Mouse (Mus musculus) heart, adult 11 months (tissue): ENCODE measurements at regions not wholly inside any gene's neighbourhood (a gene's known extent, or its start where the extent isn't known, plus 50 kb on each side); places are given as distances from the start of the nearest gene placed in this dataset.

Experiments
- DNase-seq: peaks from one replicate; pipeline ENCODE4 v3.0.0; 2022

DNA sequence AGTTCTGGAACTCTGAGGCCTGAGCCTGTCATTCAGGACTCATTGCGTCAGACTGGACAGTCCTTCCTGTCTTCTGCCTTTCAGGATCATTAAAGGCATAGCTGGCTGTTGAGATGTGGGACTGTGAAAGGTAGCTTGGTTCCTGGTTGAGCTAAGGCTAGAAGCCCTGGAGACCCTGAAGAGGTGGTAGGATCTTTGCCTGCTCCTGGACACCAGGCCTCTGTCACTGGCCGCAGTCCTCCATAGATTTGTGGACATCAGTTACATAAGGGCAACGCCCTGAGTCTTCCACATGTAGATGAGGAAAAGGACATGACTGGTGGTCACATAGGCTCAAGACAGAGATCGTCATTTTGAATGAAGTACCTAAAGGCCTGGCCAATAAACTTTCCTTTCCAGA is 127.9 kb downstream of the Opa1 start:
- DNase-seq: peak; percentile 70

DNA sequence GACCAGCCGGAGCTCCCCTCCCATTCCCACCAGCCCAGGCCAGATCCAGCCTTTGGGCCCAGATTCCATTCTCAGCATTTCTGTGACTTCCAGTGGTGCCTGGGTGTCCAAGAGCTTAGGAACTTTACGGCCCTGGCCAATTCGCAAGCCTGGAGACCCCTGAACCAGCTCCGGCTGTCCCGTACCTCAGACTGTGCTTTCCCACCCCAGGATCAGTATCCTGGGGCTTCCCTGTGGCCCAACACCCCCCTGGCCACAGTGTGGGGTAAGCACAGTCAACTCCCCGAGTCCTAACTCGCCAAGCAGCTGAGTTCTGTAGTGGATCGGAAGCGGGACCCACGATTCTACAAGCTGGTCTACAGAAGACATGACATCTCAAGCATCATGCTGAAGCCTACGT is 128.5 kb downstream of the Opa1 start:
- DNase-seq: peak; percentile 78

DNA sequence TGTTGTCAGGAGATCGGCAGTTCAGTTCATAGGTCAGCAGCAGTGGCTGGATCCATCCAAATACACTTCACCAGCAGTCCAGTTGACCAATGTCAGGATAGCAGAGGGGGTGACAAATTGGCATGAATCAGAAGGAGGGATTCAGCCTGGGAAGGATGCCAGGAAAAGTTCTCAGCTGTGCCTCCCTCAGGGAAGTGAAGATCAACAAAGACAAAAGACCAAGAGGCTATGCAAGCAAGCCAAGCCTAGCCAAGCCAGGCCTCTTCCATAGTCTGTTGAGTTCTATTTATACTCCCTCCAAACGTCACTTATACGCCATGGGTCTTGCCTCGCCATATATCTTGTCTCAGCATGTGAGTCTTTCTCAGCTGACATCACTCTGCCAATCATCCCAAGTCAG is 129.9 kb downstream of the Opa1 start:
- DNase-seq: peak; percentile 79

DNA sequence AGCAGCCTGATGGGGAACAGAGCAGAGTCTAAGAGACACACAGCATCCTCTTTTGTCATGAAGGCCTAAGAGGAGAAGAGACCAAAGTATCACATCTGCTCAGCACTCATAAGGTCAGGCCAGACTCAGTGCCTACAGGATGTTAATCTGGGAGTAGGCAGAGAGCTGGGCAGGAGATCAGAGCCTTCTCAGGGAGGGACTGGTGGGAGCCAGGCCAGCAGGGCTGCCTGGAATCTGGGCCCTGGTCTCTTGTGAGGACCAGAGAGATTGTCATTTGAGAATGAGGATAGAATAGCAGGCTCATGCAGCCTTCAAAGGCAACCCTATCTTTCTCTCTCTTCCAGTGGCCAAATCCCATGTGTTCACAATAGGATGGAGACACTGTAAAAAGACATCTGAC is 132.3 kb downstream of the Opa1 start:
- DNase-seq: peak; percentile 87

DNA sequence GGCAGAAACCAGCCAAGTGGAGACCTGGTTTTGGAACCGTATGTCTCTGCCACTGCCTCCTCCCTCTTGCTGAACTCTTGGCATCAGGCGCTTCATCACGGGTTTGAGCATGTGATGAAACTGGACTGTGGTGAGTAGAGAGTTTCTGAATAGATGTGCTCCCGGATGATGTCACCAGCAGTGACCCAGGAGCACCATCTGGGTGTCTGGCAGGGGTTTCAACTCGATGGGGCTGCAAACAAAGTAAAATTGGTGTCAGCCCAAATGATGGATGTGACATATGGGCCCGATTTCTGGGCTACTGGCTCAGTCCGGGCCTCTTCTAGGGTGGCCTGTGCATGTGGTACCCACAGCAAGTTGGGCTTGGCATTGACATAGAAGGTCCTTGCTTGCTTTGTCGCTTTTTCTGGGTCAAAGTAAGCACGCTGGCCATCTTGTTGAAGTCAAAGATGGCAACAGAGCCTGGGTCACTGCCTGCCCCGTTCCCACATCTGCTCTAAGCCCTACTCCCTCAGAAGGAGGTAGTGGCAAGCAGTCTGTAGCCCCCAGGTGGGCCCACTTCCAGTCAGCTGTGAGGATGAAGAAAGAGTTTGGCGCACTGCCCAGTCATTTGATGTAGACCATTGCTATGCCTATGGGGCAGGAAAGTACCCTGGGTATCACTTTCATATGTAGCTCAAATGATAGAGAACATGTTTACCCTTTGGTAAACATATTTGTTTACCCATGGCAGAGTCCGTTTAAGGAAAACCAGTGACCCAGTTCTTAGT is 133.0 kb downstream of the Opa1 start:
- DNase-seq: peak; percentile 97

DNA sequence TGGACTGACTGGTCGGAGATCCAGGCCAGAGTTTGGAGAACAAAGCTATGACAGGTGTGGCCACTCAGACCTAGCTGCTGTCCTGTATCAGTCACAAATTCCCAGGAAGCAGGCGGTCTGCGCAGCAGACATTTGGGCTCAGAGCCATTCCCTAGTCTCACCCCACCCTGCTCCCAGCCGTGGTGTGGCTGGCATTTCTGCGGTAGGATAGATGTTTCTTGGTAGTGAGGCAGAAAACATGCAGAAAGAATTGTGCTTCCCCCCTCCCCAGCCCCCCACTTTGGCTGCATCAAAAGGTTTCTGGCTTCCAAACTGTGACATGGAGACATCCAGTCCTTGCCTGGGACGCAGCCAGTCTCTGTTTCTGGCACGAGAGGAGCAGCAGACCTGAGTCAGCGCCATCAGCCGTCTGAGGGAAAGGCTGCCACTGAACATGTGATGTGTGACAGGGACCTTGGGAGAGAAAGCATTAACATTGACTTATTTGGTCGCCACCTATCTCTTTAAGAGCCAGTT is 135.5 kb downstream of the Opa1 start:
- DNase-seq: peak; percentile 98

DNA sequence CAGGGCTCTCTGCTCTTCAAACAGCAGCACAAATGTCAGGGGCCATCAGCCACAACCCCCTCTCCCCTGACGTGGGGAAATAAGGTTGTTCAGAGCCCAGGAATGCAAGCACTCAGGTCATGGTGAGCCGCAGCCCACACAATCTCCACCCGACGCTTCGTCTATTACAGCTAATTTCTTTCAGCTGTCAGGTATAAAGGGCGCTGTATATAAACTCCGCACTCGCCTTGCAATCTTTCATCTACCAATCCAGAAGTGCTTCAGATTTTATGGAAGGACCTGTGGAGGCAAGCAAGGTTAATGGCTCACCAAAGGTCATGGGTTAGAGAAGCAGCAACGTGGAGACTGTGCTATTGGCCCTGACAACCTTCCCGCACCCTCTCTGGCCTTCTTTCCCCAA is 139.8 kb downstream of the Opa1 start:
- DNase-seq: no peak

DNA sequence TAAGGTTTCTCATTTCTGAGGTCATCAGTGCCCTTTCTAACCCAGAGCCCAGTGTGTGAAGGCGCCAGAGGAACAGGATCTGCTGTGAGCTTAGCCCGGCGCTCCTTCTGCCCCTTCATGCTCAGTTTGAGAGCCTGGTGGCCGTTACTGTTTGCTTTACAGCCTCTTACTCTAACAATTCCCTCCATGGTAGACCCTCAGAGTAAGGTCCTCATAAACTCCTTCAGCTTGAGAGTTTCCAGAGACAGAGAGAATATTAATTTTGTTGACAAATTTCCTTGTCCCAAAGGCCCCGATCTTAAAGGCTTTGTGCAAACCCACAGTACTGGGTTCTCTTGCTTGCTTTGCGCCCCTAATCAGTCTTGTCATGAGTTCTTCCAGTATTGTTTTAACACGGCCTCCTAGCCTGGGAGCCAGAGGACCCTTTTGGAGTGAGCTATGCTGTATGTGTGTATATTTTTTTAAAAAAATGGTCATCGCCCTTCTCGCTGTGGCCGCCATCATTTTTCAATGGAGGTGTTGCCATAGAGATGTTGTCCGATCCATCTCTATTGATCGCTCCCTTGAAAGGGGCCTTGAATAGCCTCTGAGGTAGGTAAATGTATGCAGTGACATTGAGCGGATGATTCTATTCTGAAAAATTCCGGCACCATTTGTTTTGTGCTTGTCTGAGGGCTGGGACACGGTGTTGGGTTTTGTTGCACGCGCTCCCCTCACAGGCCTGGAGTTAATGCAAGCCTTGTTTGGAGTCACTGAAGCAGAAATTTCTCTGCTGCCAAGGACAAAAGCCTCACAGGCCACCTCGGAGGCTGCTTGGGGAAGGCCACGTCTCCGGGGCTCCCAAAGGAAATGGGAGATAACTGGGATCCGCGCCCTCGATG is 140.7 kb downstream of the Opa1 start:
- no peak for DNase-seq

DNA sequence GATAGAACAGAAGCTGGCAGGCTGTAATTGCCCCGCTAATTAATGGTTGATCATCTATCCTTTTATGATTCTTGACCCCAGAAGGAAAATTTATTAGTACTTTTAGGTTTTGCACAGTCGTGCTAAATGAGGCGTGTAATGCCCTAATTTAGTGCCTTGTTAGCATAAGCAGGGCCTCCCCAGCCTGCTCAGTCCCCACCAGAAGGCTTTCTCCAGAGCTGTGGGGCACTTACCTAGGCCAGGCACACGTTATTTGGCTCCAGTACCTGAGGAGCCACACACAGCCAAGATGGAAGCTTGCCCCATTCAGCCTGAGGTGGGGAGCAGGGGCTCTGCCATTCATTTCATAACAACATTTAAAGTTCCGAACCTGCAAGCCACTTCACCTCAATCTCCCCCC is 146.0 kb downstream of the Opa1 start:
- DNase-seq: no peak

DNA sequence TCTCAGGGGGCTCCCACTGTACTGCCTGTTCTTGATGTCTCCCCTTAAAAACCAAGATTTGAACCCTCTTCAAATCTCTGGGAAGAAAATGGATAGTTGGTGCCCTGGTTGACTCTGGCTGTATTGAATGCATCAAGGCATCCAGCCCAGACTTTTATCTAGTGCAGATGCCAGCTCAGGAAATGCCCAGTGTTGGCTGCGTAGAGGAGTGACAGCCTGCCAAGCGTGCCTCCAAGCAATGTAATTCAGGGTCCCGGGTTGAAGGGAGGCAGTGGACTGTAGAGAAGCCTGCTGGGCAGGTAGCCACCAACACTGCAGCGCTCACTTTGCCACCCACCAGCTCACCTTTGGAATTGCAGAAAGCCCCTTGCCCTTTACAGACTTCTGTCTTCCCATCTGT is 146.4 kb downstream of the Opa1 start:
- peak; percentile 94 for DNase-seq

DNA sequence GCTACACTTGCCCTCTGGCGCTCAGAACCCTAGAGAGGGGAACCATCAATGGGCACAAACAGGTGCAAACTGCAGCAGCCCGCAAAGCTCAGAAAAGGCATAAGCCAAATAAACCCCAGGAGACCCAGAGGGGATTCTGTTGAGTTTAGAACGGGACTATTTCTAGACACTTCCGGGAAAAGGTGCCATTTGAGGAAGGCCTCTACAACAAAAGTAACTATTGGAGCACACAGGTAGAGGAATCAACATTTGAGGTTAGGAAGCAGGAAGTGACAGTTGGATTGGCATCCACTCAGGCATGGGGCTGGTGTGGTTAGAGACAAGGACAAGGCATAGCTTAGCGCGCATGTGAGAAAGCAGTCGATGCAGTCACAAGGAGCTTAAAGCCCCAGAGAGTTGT is 148.3 kb downstream of the Opa1 start:
- peak; percentile 82 for DNase-seq

DNA sequence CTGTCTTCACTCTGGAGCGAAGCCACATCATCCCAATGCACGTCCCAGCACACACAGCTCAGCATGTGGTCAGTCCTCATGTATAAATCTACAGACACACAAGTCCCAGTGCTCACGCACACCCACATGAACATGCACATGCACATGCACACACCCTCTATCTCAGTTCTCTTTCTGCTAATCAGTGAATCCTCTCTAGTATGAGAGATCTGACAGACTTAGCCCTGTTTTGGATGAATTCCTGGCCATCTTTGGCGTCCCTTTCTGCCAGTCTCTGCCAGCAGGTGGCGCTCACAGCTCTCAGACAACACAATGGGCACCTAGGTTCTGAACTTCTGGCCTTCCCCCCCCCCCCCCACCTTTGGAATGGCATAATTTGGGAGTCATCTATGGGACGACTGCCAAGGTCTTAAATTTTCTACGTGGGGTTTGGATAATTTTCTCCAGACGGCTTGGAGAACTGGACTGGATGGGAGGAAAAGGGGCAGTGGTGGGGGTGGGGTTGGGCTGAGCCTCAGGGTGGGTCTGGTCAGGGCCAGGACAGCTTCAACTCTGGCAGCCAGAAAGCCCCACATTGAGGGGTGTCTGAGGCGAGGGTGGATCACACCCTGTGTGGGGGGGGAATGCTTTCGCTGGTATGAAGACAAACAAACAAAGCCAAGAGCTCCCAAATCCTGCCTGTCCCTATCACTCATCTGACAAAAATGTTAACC is 149.8 kb downstream of the Opa1 start:
- DNase-seq: peak; percentile 95

DNA sequence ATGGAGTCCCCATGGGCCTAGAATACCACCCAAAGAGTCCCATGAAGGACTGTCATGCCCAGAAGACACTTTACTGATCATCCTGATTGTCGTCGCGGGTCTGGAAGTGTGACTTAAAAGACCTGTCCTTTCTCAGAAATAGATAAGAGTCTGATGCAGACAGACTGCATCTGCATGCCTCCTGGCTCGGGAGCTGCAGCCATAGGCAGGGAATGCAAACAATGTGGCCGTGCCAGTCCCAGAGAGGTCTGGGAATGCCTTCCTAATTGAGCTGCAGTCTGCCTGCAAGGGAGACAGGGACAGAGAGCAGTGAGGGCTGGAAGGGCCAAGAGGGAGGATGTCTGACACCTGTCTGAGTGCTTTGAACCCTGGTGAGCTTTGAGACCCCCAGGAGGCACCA is 150.9 kb downstream of the Opa1 start:
- no peak for DNase-seq

DNA sequence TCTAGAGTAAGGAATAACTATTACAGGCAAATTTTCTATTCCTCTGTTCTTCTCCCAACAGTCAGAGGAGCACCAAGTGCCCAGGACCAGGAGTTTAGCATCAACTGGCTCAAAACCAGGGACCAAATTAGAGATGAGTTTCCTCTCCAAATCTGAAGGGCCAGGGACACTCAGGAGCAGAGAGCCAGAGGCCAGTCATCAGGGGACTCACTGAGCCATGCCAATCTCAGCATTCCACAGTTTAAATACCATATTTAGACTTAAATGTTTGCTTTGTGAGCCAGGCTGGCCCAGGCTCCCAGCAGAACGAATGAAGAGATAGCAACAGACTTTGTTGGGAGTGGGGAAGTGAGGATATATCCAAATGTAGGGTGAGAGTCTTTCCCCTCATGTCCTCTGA is 153.8 kb downstream of the Opa1 start:
- DNase-seq: peak; percentile 82

DNA sequence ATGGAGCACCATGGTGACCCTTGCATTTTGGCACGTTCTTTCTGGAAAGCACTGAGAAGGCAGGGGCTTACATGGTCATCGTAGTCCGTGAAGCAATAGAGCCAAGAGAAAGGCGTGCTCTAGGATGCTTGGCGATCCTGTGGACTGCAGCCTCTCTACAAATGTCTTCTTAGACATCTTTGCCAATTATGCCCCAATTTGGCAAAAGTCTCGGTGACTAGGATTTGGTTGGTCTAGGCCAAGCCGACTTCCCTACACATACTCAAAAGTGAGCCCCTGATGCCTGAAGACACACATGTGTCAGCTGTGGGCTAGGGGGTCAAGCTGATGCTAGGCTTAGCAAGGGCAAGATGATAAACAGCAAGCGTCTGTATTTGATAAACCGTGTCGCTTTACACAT is 154.7 kb downstream of the Opa1 start:
- peak; percentile 90 for DNase-seq

DNA sequence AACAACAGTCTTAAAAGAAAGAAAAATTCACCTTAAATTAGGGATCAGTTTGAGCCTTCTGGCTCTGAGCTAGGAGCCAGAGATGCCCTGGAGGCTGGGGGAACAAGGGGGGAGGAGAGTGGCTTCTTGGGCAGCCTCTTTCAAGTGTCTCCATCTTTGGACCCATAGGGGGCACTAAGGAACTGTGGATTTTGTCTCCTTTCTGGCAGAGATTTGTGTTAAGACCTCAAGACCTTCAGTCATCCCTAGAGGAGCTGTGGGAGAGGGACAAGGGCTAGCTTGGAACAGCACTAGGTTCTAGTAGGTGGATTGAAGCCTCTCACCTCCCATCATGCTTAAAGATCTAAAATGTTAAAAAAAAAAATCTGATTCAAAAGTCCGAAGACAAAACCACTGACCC is 155.2 kb downstream of the Opa1 start:
- DNase-seq: peak; percentile 96

DNA sequence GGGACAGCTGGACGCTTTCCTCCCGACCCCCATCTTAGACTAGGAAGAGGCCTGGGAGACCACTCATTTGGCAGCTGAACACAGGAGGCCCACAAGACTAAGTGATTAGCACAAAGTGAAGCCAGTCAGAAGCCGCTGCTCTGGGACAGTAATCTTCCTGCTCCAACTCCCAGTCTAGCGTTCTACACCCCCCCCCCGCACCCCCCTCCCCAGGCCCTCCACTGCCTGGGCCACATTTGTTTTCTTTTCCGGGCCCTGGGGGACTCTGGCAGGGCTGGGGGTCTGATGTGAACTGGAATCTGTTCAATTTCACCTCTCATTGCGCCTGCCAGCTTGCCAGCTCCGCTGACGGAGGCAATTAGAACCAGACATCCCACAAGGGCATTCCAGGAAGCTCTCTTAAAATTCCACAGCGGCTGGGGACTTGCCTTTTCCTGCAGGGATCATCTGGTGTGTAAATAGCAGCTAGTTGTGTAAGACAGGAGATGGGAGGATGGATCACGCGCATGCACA is 155.7 kb downstream of the Opa1 start:
- peak; percentile 98 for DNase-seq

DNA sequence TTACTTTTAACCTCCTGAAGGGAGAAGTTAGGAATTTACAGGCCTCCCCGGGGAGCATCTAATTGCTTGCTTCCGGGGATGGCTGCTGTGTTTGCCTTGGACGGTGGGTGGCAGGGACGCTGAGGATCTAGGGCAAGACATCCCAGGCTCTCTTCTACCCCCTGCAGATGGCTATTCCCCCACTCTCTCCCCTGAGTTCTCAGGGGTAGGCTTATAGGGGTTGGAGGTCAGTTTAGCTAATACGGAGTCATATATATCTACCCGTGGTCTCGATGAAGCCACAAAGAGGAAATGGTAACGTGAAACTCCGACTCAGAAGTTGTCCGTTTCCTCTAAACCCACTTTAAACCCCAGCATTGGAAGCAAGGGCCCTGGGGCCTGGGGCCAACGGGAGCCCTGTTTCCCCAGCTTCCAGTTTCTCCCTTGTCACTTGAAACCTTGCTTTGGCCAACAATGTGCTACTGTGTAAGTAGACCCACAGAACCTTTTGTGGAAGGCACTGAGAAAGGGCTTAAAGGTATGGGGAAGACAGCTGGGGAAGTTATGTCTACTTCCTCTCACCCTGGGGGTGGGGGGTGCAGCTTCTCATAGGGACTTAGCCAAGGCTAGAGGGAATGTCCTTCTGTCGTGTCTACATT is 156.4 kb downstream of the Opa1 start:
- peak; percentile 94 for DNase-seq

DNA sequence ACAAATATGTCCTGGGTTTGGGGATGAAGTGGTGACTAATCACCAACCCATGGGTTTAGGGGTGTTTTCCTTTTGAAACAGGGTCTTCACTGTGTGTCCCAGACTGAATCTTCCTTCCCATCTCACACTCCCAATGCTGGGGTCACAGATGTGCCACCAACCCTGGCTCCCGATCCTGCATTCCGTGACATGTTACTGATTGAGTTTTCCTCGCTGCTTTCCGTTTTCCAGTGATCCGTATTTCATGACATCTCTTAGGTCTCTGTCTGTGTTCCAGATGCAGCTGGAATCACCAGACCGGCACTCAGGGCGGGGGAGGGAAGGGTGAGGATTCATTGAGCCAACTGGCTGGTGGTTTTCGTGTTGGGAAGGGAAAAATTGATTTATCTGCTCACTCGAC is 157.1 kb downstream of the Opa1 start:
- DNase-seq: peak; percentile 93

DNA sequence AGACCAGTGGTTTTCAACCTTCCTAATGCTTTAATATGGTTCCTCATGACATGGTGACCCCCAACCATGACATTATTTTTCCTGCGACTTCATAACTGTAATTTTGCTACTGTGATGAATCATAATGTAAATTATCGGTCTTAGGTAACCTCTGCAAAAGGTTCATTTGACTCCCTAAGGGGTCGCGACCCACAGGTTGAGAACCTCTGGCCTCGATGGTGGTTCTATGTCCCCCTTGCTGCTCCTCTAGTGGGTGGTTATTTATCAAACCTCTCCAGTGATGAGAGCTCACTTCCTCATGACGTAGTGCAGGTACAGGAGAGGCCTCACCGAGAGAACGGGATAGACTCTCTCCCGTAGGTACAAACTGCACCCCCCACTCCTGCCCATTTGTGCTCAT is 158.9 kb downstream of the Opa1 start:
- no peak for DNase-seq

DNA sequence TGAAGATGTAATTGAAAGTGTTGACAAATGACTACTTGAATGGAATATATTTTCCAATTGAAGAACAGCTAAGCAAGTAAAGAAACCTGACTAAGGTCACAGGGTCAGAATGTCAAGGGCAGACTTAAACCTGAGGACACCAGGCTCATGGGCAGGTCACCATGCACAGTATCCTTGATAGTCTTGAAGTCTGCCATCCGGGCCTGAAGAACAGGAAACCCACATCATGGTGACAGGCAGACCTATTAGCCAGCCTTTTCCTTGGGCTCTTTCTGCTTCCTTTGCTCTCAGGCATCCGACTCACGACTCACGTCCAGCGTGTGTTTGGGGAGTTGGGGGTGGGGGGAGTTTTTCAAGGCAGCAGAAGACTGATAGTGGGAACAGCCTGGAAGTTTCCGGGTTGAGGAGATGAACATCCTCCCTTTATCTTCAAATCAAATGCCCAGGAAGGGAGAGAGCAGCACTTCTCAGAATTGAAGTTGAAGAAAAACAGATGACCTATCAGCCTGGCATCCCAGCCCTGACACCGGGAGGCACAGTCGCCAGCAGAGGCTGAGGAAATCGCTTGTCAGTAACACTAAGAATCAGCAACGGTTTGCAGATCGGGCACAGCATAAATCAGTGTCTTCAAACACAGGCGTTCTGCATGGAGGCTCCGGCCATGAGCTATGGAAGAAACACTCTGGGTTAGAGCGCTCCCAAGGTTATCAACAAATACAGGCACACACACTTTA is 163.5 kb downstream of the Opa1 start:
- DNase-seq: peak; percentile 83

DNA sequence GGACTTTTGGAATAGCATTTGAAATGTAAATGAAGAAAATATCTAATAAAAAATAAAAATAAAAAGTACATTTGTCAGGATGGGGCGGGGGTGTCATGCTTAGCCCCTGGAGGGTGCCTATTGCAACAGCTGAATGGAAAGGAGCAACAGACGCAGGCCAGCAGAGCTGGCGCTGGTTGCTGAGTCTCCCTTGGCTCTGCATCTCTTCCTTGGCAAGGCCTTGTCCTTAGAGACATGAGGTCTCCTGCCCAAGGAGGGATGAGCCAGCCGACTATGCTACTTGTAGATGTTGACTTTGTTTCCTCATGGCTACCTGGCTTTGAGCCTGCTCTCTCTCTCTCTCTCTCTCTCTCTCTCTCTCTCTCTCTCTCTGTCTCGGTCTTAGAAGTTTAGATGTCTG is 166.4 kb downstream of the Opa1 start:
- DNase-seq: peak; percentile 97
